Mouse (Mus musculus): ENCODE measurements around the gene Clec16a. TPM values are rescaled to one million over a fixed set of nuclear protein-coding genes. Genes with fewer than 3 reads are reported as not detected.

Gene Clec16a
- polyA plus RNA-seq, 1 experiment from 2014 or later, result 71.6 TPM

- Histone ChIP-seq H3K9ac (no peak overlapping the region), H3K27ac (no peak overlapping the region), H3K4me1 (replicated peaks) (peaks cover 13% of the 10 kb centered on the region; the same call in 1 of the 2 replicates), H3K27me3 (no peaks in the 10 kb centered on the region), H3K4me2 (no peak overlapping the region), H3K9me3 (no peaks in the 10 kb centered on the region), H3K4me3 (no peak overlapping the region), H3K36me3 (no peaks in the 10 kb centered on the region)
- WGBS, result 24% methylated on average over 2 of the region's 2 CpGs
- ATAC-seq (ENCODE audit: low FRiP score), result no peak
Measured at GRCm38 (mm10) chr16:10700160-10700559, 155.0 kb downstream of the Clec16a start.

- 75% methylated on average over 2 of the region's 2 CpGs for WGBS
- no peak overlapping the region for H3K27ac ChIP-seq
- no peak overlapping the region for H3K9ac ChIP-seq
- peaks cover 13% of the 10 kb centered on the region; the same call in 1 of the 2 replicates for H3K4me1 ChIP-seq (replicated peaks)
- no peaks in the 10 kb centered on the region for H3K36me3 ChIP-seq
- H3K9me3 ChIP-seq, result no peaks in the 10 kb centered on the region
- no peak overlapping the region for H3K4me3 ChIP-seq
- H3K27me3 ChIP-seq, result no peaks in the 10 kb centered on the region
- ATAC-seq (ENCODE audit: low FRiP score), result no peak
- no peak overlapping the region for H3K4me2 ChIP-seq
Measured at GRCm38 (mm10) chr16:10702399-10702798, 157.3 kb downstream of the Clec16a start.

GRCm38 (mm10) chr16:10703932-10704331 is 158.8 kb downstream of the Clec16a start:
- H3K9me3 ChIP-seq, result no peaks in the 10 kb centered on the region
- no peaks in the 10 kb centered on the region for H3K36me3 ChIP-seq
- no peak for ATAC-seq (ENCODE audit: low FRiP score)
- H3K27ac ChIP-seq, result no peak overlapping the region
- 0 out of 2 replicates have a peak, but pooled peaks cover 8% of the 10 kb centered on the region for H3K4me1 ChIP-seq (replicated peaks)
- H3K4me3 ChIP-seq, result no peak overlapping the region
- no peaks in the 10 kb centered on the region for H3K27me3 ChIP-seq
- H3K9ac ChIP-seq, result no peak overlapping the region
- WGBS, result 81% methylated on average over 4 of the region's 4 CpGs
- no peak overlapping the region for H3K4me2 ChIP-seq

- no peak overlapping the region for H3K4me2 ChIP-seq
- 0 out of 2 replicates have a peak, but pooled peaks cover 8% of the 10 kb centered on the region for H3K4me1 ChIP-seq (replicated peaks)
- H3K36me3 ChIP-seq, result no peaks in the 10 kb centered on the region
- no peak overlapping the region for H3K4me3 ChIP-seq
- H3K27me3 ChIP-seq, result no peaks in the 10 kb centered on the region
- H3K9ac ChIP-seq, result no peak overlapping the region
- 72% methylated on average over 1 of the region's 1 CpGs for WGBS
- no peaks in the 10 kb centered on the region for H3K9me3 ChIP-seq
- H3K27ac ChIP-seq, result no peak overlapping the region
- no peak for ATAC-seq (ENCODE audit: low FRiP score)
Measured at GRCm38 (mm10) chr16:10705396-10705795, 160.3 kb downstream of the Clec16a start.

GRCm38 (mm10) chr16:10711524-10711923 is 166.4 kb downstream of the Clec16a start:
- WGBS, result 90% methylated on average over 1 of the region's 1 CpGs
- no peak overlapping the region for H3K27ac ChIP-seq
- no peaks in the 10 kb centered on the region for H3K36me3 ChIP-seq
- H3K27me3 ChIP-seq, result no peaks in the 10 kb centered on the region
- H3K4me3 ChIP-seq, result no peak overlapping the region
- no peak overlapping the region for H3K4me2 ChIP-seq
- ATAC-seq (ENCODE audit: low FRiP score), result no peak
- H3K4me1 ChIP-seq (replicated peaks), result peaks cover 12% of the 10 kb centered on the region
- no peak overlapping the region for H3K9ac ChIP-seq
- H3K9me3 ChIP-seq, result no peaks in the 10 kb centered on the region

- Histone ChIP-seq H3K27ac (peak overlapping the region; percentile 19; the same call in 1 of the 2 replicates), H3K9me3 (no peaks in the 10 kb centered on the region), H3K4me1 (replicated peaks) (peaks cover 18% of the 10 kb centered on the region), H3K36me3 (no peaks in the 10 kb centered on the region), H3K9ac (no peak overlapping the region), H3K4me2 (no peak overlapping the region), H3K4me3 (no peak overlapping the region), H3K27me3 (no peaks in the 10 kb centered on the region)
- ATAC-seq (ENCODE audit: low FRiP score), result no peak
- 68% methylated on average over 2 of the region's 2 CpGs for WGBS
Measured at GRCm38 (mm10) chr16:10713041-10713440, 167.9 kb downstream of the Clec16a start.

- H3K9ac ChIP-seq, result 0 out of 2 replicates have a peak overlapping the region, but pooled peaks have one; percentile 2
- no peak for ATAC-seq (ENCODE audit: low FRiP score)
- 54% methylated on average over 7 of the region's 7 CpGs for WGBS
- no peaks in the 10 kb centered on the region for H3K27me3 ChIP-seq
- H3K4me2 ChIP-seq, result no peak overlapping the region
- H3K27ac ChIP-seq, result no peak overlapping the region
- H3K4me3 ChIP-seq, result no peak overlapping the region
- peaks cover 18% of the 10 kb centered on the region for H3K4me1 ChIP-seq (replicated peaks)
- no peaks in the 10 kb centered on the region for H3K36me3 ChIP-seq
- H3K9me3 ChIP-seq, result no peaks in the 10 kb centered on the region
Measured at GRCm38 (mm10) chr16:10713441-10714239, 168.5 kb downstream of the Clec16a start.

- ATAC-seq (ENCODE audit: low FRiP score), result no peak
- H3K36me3 ChIP-seq, result no peaks in the 10 kb centered on the region
- no peaks in the 10 kb centered on the region for H3K9me3 ChIP-seq
- H3K27me3 ChIP-seq, result no peaks in the 10 kb centered on the region
- 93% methylated on average over 5 of the region's 5 CpGs for WGBS
- no peak overlapping the region for H3K9ac ChIP-seq
- no peak overlapping the region for H3K27ac ChIP-seq
- peaks cover 22% of the 10 kb centered on the region for H3K4me1 ChIP-seq (replicated peaks)
- no peak overlapping the region for H3K4me3 ChIP-seq
- no peak overlapping the region for H3K4me2 ChIP-seq
Measured at GRCm38 (mm10) chr16:10715211-10715610, 170.1 kb downstream of the Clec16a start.

GRCm38 (mm10) chr16:10715632-10716031 is 170.5 kb downstream of the Clec16a start:
- no peak overlapping the region for H3K4me3 ChIP-seq
- H3K4me2 ChIP-seq, result no peak overlapping the region
- no peaks in the 10 kb centered on the region for H3K9me3 ChIP-seq
- H3K4me1 ChIP-seq (replicated peaks), result peaks cover 22% of the 10 kb centered on the region
- H3K27me3 ChIP-seq, result no peaks in the 10 kb centered on the region
- 83% methylated on average over 2 of the region's 2 CpGs for WGBS
- no peak overlapping the region for H3K9ac ChIP-seq
- no peak overlapping the region for H3K27ac ChIP-seq
- no peak for ATAC-seq (ENCODE audit: low FRiP score)
- no peaks in the 10 kb centered on the region for H3K36me3 ChIP-seq

GRCm38 (mm10) chr16:10716696-10717095 is 171.6 kb downstream of the Clec16a start:
- no peak for ATAC-seq (ENCODE audit: low FRiP score)
- Histone ChIP-seq H3K27ac (no peak overlapping the region), H3K36me3 (no peaks in the 10 kb centered on the region), H3K9ac (no peak overlapping the region), H3K27me3 (no peaks in the 10 kb centered on the region), H3K4me2 (no peak overlapping the region), H3K4me1 (replicated peaks) (peaks cover 22% of the 10 kb centered on the region), H3K9me3 (no peaks in the 10 kb centered on the region), H3K4me3 (no peak overlapping the region)
- WGBS, result 84% methylated on average over 2 of the region's 2 CpGs

- Histone ChIP-seq H3K27ac (no peak overlapping the region; the same call in 1 of the 2 replicates), H3K36me3 (no peaks in the 10 kb centered on the region), H3K9me3 (no peaks in the 10 kb centered on the region), H3K27me3 (no peaks in the 10 kb centered on the region), H3K9ac (no peak overlapping the region), H3K4me1 (replicated peaks) (peaks cover 14% of the 10 kb centered on the region), H3K4me3 (no peak overlapping the region), H3K4me2 (no peak overlapping the region)
- 59% methylated on average over 6 of the region's 6 CpGs for WGBS
- ATAC-seq (ENCODE audit: low FRiP score), result no peak
Measured at GRCm38 (mm10) chr16:10719971-10720370, 174.8 kb downstream of the Clec16a start.

GRCm38 (mm10) chr16:10722882-10723544 is 177.9 kb downstream of the Clec16a start:
- H3K27ac ChIP-seq, result no peak overlapping the region
- no peak overlapping the region for H3K4me2 ChIP-seq
- peak overlapping the region; percentile 19; the same call in 1 of the 2 replicates for H3K9ac ChIP-seq
- peaks cover 9% of the 10 kb centered on the region for H3K4me1 ChIP-seq (replicated peaks)
- H3K4me3 ChIP-seq, result no peak overlapping the region
- no peaks in the 10 kb centered on the region for H3K9me3 ChIP-seq
- H3K36me3 ChIP-seq, result no peaks in the 10 kb centered on the region
- H3K27me3 ChIP-seq, result no peaks in the 10 kb centered on the region
- WGBS, result 17% methylated on average over 1 of the region's 1 CpGs
- no peak for ATAC-seq (ENCODE audit: low FRiP score)

Measured in hindbrain, embryonic 13.5 days (tissue).